Mouse (Mus musculus) gastrocnemius, postnatal 14 days (tissue): ENCODE results near the gene Usf2. TPM values are rescaled to one million over a fixed set of nuclear protein-coding genes. Genes with fewer than 3 reads are reported as not detected.
"Not testable (repeated sequence)": the region's sequence is repeated elsewhere in the genome, so short reads cannot be mapped to it uniquely, and the experiment has no call there.

Experiments used
- DNase-seq: peaks from one replicate; pipeline ENCODE4 v3.0.0; 2021; ENCODE audit warnings: mixed read lengths
- intact Hi-C: fragments of 180-260 bp; cut with DNase I; formaldehyde crosslinking; loops from one replicate; pipeline ENCODE4 v1.15.1; 2025; ENCODE audit warnings: low total_unique reads
- total RNA-seq, 2 experiments: library from RNA; stranded (reverse); gene quantifications; 2 replicates each; pipeline ENCODE4 v1.2.3; 2021

The Usf2 gene
- total RNA-seq, 2 experiments from 2014 or later: 68.9 to 70.5 TPM

- not testable (repeated sequence) for DNase-seq
Observed at GRCm38 (mm10) chr7:30924581-30924980, 32.0 kb downstream of the Usf2 start, which contains the start of gene Hamp2. Gene Hamp2, minus strand, starts transcription at chr7:30924681.

GRCm38 (mm10) chr7:30924071-30924470 is 32.5 kb downstream of the Usf2 start:
- intact Hi-C loops: no loop called here
- DNase-seq: no peak

More at GRCm38 (mm10) chr7:30924581-30924980, 32.0 kb downstream of the Usf2 start, which contains the start of gene Hamp2:
- intact Hi-C loops: not testable (repeated sequence)

DNA sequence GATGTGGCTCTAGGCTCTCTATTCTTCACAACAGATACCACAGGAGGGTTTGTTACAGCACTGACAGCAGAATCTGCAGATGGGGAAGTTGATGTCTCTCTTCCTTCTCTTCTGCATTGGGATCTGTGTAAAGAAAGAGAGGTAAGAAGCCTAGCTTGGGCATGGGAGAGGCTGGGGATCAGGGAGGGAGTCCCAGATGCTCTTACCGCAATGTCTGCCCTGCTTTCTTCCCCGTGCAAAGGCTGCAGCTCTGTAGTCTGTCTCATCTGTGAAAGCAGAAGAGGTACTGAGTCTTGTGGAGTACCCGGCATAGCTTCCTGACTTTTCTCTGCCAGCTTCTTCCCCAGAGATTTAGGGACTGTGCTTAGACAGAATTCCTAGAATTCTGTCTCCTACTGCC is 34.1 kb downstream of the Usf2 start:
- DNase-seq, intact Hi-C loops: not testable (repeated sequence)

DNA sequence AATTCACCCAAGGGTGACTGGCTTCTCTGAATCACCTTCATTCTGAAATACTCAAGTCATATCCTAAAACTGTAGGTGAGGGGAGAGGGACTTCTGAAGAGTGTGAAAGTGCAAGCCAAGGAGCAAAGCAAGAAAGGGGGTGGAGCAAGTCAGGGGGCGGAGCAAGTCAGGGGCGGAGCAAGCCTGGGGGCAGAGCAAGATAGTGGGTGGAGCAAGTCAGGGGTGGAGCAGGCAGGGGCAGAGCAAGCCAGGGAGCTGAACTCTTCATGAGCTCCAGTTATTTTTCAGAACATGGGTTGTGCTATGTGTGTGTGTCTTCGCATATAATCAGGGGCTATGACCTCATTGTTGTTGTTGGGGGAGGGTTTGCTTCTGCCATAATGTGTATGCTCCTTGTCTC is 36.4 kb downstream of the Usf2 start:
- intact Hi-C loops: no loop called here

DNA sequence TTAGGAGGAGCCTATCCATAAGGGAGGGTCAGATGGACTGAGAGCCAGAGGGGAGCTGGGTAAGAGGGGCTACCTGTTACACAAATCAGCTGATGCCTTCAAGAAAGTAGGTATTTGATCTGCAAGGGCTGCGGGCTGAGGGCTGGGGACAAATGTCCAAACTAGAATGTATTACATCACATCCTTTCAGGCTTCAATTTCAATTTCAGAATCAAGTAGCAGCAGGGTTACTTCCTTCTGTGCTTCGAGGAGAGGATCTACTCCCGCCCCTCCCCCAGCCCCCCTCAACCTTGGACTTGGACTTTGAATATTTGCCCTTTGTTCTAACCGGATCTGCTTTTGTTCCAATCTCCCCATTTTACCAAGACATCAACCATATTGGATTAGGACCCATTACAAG is 39.4 kb downstream of the Usf2 start:
- intact Hi-C loops: no loop called here
- DNase-seq: no peak

More for the DNA sequence above, 36.4 kb downstream of the Usf2 start:
- no peak for DNase-seq

DNA sequence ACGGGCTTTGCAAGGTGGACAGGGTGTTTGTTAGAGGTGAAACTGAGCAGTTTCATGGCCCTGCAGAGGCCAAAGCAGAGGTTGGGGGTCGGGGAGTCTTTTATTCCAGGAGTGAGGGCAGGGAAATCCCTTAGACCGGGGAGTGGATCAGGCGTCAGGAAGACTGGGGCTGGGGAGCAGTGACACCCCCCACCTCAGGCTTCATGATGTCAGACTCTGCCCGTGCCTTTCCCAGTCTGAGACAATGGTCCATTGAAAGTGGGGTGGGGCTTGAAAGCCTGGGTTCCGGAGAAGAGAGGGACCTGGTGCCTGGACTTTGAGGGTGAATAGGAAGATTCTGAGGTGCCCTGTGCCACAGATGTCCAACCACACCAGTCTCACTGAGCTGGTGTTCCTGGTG is 39.9 kb downstream of the Usf2 start:
- no peak for DNase-seq
- intact Hi-C loops: no loop called here

GRCm38 (mm10) chr7:30914732-30915131 is 41.9 kb downstream of the Usf2 start, which contains the start of gene Mag:
Gene Mag, minus strand, starts transcription at chr7:30914873.
- no peak for DNase-seq
- intact Hi-C loops: no loop called here

DNA sequence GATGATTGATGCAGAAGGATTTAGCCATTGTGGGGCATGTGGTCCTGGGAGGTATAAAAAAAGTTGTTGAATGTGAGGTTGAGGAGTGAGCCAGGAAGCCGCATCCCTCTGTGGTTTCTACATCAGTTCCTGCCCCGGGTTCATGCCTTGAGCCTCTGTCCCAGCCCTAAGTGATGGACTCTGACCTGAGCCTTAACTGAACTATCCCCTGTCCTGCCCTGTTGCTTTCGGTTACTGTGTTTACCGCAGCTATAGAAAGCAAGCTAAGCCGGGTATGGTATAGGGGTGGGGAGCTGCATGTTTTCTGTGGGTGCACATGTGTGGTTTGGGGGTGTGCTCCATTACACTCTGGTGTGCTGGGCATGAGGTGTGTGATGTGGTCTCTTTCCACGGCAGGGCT is 46.8 kb downstream of the Usf2 start:
- DNase-seq: no peak
- intact Hi-C loops: no loop called here

- no peak for DNase-seq
- intact Hi-C loops: no loop called here
Observed at GRCm38 (mm10) chr7:30908992-30909431, 47.6 kb downstream of the Usf2 start.

- intact Hi-C loops: no loop called here
- DNase-seq: no peak
Observed at GRCm38 (mm10) chr7:30908277-30908991, 48.2 kb downstream of the Usf2 start.

GRCm38 (mm10) chr7:30904042-30904441 is 52.6 kb downstream of the Usf2 start:
- intact Hi-C loops: no loop called here
- DNase-seq: no peak

Other genes starting within 250 kb of the Usf2 start
- gene Atp4a, start 244.6 kb downstream of the Usf2 start, total RNA-seq: under 1 TPM; 0.16 to 0.41 TPM
- 100 to 1,000 TPM; 222 to 233 TPM for gene Tmem147, start 227.3 kb downstream of the Usf2 start, total RNA-seq
- gene Gapdhs, start 213.1 kb downstream of the Usf2 start, total RNA-seq: not detected
- 1 to 10 TPM; 3.7 to 4.1 TPM for gene Sbsn, start 205.3 kb downstream of the Usf2 start, total RNA-seq
- gene Dmkn, start 193.0 kb downstream of the Usf2 start, total RNA-seq: under 1 TPM in 1 of 2 experiments, not detected in 1; 0.57 TPM
- 1 to 10 TPM; 3.4 to 3.6 TPM for gene Krtdap, start 168.9 kb downstream of the Usf2 start, total RNA-seq
- under 1 TPM in 1 of 2 experiments, not detected in 1; 0.16 TPM for gene Ffar2, start 133.0 kb downstream of the Usf2 start, total RNA-seq
- not detected for gene Ffar3, start 100.6 kb downstream of the Usf2 start, total RNA-seq
- gene Ffar1, start 95.2 kb downstream of the Usf2 start, total RNA-seq: not detected
- under 1 TPM in 1 of 2 experiments, not detected in 1; 0.29 TPM for gene Cd22, start 76.5 kb downstream of the Usf2 start, total RNA-seq
- 1 to 10 TPM; 3.5 to 9.6 TPM for gene Mag, start 41.9 kb downstream of the Usf2 start, total RNA-seq
- not detected for gene Hamp2, start 32.1 kb downstream of the Usf2 start, total RNA-seq
- not detected for gene Hamp, start 12.8 kb downstream of the Usf2 start, total RNA-seq
- under 1 TPM; 0.35 to 0.47 TPM for gene Lsr, start 16.7 kb upstream of the Usf2 start, total RNA-seq
- gene Fam187b, start 17.0 kb upstream of the Usf2 start, total RNA-seq: under 1 TPM in 1 of 2 experiments, not detected in 1; 0.23 TPM
- 10 to 100 TPM; 12.6 to 14.3 TPM for gene Fxyd5, start 85.7 kb upstream of the Usf2 start, total RNA-seq
- gene Fxyd7, start 94.7 kb upstream of the Usf2 start, total RNA-seq: 1 to 10 TPM; 2.0 to 2.1 TPM
- gene Fxyd1, start 100.4 kb upstream of the Usf2 start, total RNA-seq: 1,000 to 10,000 TPM; 1,292 to 1,295 TPM
- gene Lgi4, start 102.5 kb upstream of the Usf2 start, total RNA-seq: 1 to 10 TPM; 6.2 to 8.7 TPM
- 1 to 10 TPM; 1.9 to 3.3 TPM for gene Fxyd3, start 119.9 kb upstream of the Usf2 start, total RNA-seq
- 1 to 10 TPM; 7.6 to 9.6 TPM for gene Hpn, start 158.5 kb upstream of the Usf2 start, total RNA-seq
- 100 to 1,000 TPM; 443 to 446 TPM for gene Scn1b, start 170.2 kb upstream of the Usf2 start, total RNA-seq
- 10 to 100 TPM; 23.9 to 36.8 TPM for gene Gramd1a, start 199.1 kb upstream of the Usf2 start, total RNA-seq